Mouse (Mus musculus): ENCODE measurements around the gene Suds3. TPM values are rescaled to one million over a fixed set of nuclear protein-coding genes. Genes with fewer than 3 reads are reported as not detected.

Suds3 gene
- polyA plus RNA-seq, 1 experiment from 2014 or later, result 72.7 TPM

DNA sequence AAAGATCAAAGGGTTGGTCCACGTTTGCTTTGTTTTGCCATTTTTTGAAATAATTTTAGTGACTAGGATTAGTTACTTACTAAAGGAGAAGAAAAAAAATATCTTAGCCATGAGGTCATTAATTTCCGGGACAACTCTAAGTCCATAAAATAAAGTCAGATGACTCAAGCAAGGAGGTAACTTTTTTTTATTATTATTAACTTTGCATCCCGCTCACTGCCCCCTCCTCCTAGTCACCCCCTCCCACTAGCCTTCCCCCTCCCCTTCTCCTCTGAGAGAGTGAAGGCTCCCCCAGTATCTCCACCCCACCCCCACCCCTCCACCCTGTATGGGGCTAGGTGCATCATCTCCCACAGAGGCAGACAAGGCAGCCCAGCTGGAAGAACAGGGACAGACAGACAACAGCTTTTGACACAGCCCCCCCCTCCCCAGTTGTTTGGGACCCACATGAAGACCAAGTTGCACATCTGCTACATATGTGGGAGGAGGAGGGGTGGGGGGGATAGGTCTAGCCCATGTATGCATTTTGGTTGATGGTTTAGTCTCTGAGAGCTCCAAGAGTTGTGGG is 19.1 kb upstream of the Suds3 start:
- Histone ChIP-seq H3K4me2 (replicated peaks) (peak overlapping the region; percentile 42), H3K4me3 (replicated peaks) (no peak overlapping the region), H3K27ac (peak overlapping the region; percentile 79), H3K9ac (peak overlapping the region; percentile 23; the same call in 1 of the 2 replicates), H3K36me3 (no peaks in the 10 kb centered on the region), H3K27me3 (replicated peaks) (no peaks in the 10 kb centered on the region), H3K9me3 (no peaks in the 10 kb centered on the region), H3K4me1 (replicated peaks) (peaks cover 31% of the 10 kb centered on the region)
- no peak for ATAC-seq
- WGBS, result 29% methylated on average over 3 of the region's 3 CpGs

DNA sequence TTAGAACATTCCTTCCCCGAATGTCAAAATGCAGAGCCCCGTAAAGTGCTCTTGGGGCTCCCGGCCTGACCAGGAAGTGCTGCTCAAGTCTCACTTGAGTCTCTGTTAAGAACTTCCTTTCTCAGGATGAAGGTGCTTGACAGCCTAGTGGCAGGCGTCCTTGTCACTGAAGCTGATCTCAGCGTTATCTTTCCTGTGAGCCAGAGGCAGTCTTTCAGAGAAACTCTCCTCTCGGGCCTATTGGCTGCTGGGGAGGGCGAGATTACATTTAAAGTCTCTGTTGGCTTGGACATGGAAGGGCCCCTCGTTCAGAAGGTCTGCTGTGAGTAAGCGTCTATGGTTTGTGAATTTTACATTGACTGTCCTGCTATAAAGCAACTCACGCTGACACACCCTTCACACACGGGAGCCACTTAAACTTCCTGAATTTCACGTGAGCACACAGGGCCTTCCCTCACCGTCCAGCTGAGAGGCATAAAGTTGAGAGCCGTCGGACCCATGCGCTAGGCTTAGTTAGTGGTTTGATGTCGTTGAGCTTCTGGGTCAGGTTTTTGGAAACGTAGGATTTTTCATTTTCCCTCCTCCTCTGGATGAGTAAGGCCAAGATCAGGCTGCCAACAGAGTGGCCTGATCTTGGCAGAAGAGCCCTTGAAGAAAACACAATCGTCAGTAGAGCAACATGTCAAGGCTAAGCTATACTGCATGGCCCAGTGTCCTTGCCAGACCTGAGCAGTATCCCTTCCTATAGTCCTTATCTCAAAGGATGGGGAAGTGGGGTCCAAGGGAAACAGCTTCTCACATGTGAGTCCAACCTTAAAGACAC is 18.4 kb upstream of the Suds3 start:
- 49% methylated on average over 19 of the region's 19 CpGs for WGBS
- Histone ChIP-seq H3K9me3 (no peaks in the 10 kb centered on the region), H3K4me1 (replicated peaks) (peaks cover 29% of the 10 kb centered on the region), H3K36me3 (no peaks in the 10 kb centered on the region), H3K27ac (peak overlapping the region; percentile 79), H3K4me3 (replicated peaks) (peak overlapping the region; percentile 3), H3K27me3 (replicated peaks) (no peaks in the 10 kb centered on the region), H3K4me2 (replicated peaks) (peak overlapping the region; percentile 42), H3K9ac (no peak overlapping the region)
- peak; percentile 61 for ATAC-seq

DNA sequence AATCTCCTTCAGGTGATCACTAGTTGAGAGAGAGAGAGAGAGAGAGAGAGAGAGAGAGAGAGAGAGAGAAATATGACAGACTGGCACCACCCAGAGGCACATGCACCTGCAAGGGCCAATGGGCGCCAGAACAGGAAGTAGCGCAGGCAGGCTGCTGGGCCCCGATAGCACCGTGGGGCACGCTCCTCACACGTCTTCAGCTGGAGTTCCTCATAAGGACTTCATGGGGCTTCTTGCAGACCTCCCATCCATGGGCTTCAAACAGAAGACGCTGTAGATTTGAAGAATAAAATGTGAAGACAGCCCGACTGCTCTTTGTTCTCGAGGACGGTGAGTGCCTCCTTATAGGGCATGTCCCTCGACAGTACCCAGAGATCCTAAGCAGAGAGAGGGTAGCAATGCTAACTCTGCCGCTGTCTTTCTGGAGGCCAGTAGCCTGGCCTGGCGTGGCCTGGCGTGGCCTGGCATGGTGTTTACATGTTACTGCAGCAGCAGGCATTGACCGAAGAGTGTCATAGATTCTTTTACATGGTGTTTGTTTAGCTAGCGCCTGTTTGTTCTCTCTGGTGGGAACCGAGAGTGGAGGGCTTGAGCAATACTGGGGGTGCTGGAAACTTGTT is 17.6 kb upstream of the Suds3 start:
- WGBS, result 62% methylated on average over 17 of the region's 17 CpGs
- H3K4me2 ChIP-seq (replicated peaks), result peak overlapping the region; percentile 42
- H3K27ac ChIP-seq, result peak overlapping the region; percentile 79
- H3K4me3 ChIP-seq (replicated peaks), result peak overlapping the region; percentile 3
- H3K27me3 ChIP-seq (replicated peaks), result no peaks in the 10 kb centered on the region
- ATAC-seq, result peak; percentile 62
- no peaks in the 10 kb centered on the region for H3K36me3 ChIP-seq
- no peak overlapping the region for H3K9ac ChIP-seq
- no peaks in the 10 kb centered on the region for H3K9me3 ChIP-seq
- peaks cover 24% of the 10 kb centered on the region for H3K4me1 ChIP-seq (replicated peaks)

DNA sequence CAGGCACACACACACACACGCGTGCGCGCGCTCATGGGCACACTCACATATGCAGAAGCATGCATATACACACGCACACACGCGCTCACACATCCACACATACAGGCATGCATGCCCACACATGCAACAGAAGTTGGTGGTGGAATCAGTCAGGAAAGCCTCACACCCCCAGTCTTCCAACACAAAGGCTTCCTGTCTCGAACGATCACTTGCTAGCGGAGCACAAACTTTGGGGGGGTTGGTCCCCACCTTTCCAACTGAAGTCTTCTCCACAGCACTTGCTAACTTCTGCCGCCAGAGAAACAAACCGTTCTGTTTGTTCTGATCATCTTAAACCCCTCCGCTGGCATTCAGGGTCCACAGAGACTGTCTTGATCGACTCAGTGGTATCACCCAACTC is 14.8 kb upstream of the Suds3 start:
- Histone ChIP-seq H3K4me3 (replicated peaks) (no peak overlapping the region), H3K9me3 (no peaks in the 10 kb centered on the region), H3K27ac (no peak overlapping the region), H3K36me3 (no peaks in the 10 kb centered on the region), H3K4me2 (replicated peaks) (no peak overlapping the region), H3K9ac (no peak overlapping the region), H3K27me3 (replicated peaks) (no peaks in the 10 kb centered on the region), H3K4me1 (replicated peaks) (peaks cover 13% of the 10 kb centered on the region)
- no peak for ATAC-seq
- WGBS, result 90% methylated on average over 15 of the region's 15 CpGs

DNA sequence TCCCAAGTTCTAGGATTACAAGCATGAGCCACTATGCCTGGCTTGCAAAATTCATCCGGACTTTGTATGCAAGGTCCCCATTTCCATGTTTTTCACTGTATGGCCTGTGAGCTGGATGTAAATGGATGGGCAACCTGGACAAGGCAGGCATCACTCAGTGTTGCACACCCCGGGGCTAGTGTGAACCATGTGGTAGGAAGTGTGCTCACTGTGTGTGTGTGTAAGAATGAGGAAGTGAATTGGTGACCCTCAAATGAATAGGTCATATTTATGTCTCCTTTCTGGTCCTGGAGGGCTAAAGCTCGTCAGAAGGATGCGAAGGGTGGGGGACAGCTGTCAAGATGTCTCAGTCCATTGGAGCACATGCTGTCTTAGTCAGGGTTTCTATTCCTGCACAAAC is 11.1 kb upstream of the Suds3 start:
- no peak for ATAC-seq
- no peak overlapping the region for H3K27ac ChIP-seq
- no peak overlapping the region for H3K4me2 ChIP-seq (replicated peaks)
- WGBS, result 83% methylated on average over 4 of the region's 4 CpGs
- no peak overlapping the region for H3K9ac ChIP-seq
- no peaks in the 10 kb centered on the region for H3K9me3 ChIP-seq
- no peaks in the 10 kb centered on the region for H3K27me3 ChIP-seq (replicated peaks)
- no peaks in the 10 kb centered on the region for H3K36me3 ChIP-seq
- H3K4me3 ChIP-seq (replicated peaks), result no peak overlapping the region
- peaks cover 6% of the 10 kb centered on the region for H3K4me1 ChIP-seq (replicated peaks)

DNA sequence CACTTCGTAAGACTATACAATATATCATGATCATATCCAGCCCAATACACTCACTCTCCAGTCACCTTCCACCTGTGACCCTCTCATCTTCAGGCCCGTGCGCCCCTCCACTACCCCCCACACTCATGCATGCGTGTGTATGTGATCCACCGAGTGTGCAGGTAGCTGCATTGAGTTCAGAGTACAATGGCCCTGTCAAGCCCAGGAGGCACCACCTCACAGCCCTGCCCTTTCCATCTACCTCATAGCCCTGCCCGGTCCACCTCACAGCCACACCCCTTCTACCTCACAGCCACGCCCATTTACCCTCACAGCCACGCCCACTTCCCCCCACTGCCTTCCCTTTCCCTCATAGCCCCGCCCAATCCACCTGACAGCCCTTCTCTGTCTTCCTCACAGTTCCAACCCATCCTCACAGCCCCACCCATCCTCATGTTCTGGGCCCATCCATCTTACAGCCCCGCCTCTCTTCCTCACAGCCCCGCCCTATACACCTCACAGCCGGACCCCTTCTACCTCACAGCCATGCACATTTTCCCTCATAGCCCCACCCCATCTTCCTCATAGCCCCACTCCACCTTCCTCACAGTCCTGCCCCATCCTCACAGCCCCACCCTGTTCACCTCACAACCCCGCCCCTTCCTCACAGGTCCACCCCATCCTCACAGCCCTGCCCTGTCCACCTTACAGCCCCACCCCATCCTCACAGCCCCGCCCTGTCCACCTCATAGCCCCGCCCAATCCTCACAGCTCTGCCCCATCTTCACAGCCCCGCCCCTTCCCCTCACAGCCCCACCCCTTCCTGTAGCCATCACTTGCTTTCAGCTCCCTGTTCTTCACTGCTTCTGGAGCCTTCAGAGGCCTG is 9.8 kb upstream of the Suds3 start:
- H3K4me1 ChIP-seq (replicated peaks), result peaks cover 15% of the 10 kb centered on the region
- no peak overlapping the region for H3K9ac ChIP-seq
- H3K4me3 ChIP-seq (replicated peaks), result no peak overlapping the region
- H3K27ac ChIP-seq, result no peak overlapping the region
- H3K36me3 ChIP-seq, result no peaks in the 10 kb centered on the region
- H3K27me3 ChIP-seq (replicated peaks), result no peaks in the 10 kb centered on the region
- peak; percentile 27 for ATAC-seq
- 82% methylated on average over 16 of the region's 16 CpGs for WGBS
- H3K4me2 ChIP-seq (replicated peaks), result no peak overlapping the region
- no peaks in the 10 kb centered on the region for H3K9me3 ChIP-seq

DNA sequence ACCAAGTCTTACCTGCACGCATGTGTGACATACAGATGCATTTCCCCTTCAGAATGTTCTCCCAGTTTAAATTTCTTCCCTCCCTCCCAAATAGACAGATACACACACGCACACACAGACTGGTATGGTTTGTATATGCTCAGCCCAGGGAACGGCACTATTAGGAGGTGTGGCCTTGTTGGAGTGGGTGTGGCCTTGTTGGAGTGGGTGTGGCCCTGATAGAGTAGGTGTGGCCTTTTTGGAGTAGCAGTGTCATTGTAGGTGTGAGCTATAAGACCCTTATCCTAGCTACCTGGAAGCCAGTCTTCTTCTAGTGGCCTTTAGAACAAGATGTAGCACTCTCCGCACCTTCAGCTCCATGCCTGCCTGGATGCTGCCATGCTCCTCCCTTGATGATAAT is 7.9 kb upstream of the Suds3 start:
- no peak overlapping the region for H3K9ac ChIP-seq
- no peaks in the 10 kb centered on the region for H3K27me3 ChIP-seq (replicated peaks)
- 0 out of 2 replicates have a peak overlapping the region, but pooled peaks have one; percentile 15 for H3K27ac ChIP-seq
- H3K4me3 ChIP-seq (replicated peaks), result no peak overlapping the region
- no peak overlapping the region for H3K4me2 ChIP-seq (replicated peaks)
- peaks cover 15% of the 10 kb centered on the region for H3K4me1 ChIP-seq (replicated peaks)
- ATAC-seq, result no peak
- H3K36me3 ChIP-seq, result no peaks in the 10 kb centered on the region
- WGBS, result 85% methylated on average over 4 of the region's 4 CpGs
- no peaks in the 10 kb centered on the region for H3K9me3 ChIP-seq

DNA sequence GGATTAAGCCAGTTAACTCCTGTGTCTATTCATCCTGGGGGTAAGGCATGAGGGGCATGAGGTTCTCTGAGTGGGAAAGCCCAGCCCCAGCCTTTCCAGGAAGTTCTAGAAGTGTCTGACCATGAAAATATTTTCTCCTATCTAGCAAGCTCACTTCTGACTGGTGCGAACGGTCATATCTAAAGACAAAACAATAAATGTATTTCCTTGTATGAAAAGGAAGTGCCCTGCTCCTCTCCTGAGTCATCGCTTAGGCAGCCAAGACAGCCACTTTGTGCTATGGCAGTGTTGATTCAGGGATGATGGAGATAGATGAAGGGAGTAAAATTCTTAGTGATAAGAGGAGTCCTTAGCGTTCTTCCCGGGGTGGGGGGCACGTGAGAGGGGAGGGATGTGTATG is 7.2 kb upstream of the Suds3 start:
- peak; percentile 8; the same call in 1 of the 2 replicates for ATAC-seq
- no peaks in the 10 kb centered on the region for H3K9me3 ChIP-seq
- H3K9ac ChIP-seq, result no peak overlapping the region
- H3K4me3 ChIP-seq (replicated peaks), result no peak overlapping the region
- H3K4me1 ChIP-seq (replicated peaks), result peaks cover 15% of the 10 kb centered on the region
- H3K36me3 ChIP-seq, result no peaks in the 10 kb centered on the region
- no peaks in the 10 kb centered on the region for H3K27me3 ChIP-seq (replicated peaks)
- 48% methylated on average over 6 of the region's 6 CpGs for WGBS
- H3K4me2 ChIP-seq (replicated peaks), result no peak overlapping the region
- H3K27ac ChIP-seq, result peak overlapping the region; percentile 64

DNA sequence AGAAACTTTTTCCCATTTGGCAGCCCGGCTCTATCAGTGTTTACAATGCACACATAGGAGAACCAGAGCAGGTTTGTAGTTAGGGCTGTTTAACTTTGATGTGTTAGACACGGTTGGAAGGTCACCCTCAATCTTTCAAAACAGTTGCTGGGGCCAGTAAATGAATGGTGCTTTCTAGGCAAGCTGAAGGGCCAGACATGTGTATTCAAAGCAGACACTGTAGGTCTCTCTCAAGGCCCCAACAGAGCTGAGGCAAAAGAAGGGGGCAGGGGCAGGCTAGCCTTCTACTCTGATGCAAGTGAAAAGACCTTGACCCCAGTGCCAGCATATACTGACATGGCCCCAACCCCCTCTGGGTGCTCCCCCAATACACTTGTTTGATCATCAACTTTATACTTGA is 5.7 kb upstream of the Suds3 start:
- Histone ChIP-seq H3K4me1 (replicated peaks) (peaks cover 15% of the 10 kb centered on the region), H3K9me3 (no peaks in the 10 kb centered on the region), H3K36me3 (no peaks in the 10 kb centered on the region), H3K4me3 (replicated peaks) (no peak overlapping the region), H3K9ac (no peak overlapping the region), H3K27ac (no peak overlapping the region), H3K4me2 (replicated peaks) (peak overlapping the region; percentile 87), H3K27me3 (replicated peaks) (no peaks in the 10 kb centered on the region)
- 8% methylated on average over 2 of the region's 2 CpGs for WGBS
- no peak for ATAC-seq

DNA sequence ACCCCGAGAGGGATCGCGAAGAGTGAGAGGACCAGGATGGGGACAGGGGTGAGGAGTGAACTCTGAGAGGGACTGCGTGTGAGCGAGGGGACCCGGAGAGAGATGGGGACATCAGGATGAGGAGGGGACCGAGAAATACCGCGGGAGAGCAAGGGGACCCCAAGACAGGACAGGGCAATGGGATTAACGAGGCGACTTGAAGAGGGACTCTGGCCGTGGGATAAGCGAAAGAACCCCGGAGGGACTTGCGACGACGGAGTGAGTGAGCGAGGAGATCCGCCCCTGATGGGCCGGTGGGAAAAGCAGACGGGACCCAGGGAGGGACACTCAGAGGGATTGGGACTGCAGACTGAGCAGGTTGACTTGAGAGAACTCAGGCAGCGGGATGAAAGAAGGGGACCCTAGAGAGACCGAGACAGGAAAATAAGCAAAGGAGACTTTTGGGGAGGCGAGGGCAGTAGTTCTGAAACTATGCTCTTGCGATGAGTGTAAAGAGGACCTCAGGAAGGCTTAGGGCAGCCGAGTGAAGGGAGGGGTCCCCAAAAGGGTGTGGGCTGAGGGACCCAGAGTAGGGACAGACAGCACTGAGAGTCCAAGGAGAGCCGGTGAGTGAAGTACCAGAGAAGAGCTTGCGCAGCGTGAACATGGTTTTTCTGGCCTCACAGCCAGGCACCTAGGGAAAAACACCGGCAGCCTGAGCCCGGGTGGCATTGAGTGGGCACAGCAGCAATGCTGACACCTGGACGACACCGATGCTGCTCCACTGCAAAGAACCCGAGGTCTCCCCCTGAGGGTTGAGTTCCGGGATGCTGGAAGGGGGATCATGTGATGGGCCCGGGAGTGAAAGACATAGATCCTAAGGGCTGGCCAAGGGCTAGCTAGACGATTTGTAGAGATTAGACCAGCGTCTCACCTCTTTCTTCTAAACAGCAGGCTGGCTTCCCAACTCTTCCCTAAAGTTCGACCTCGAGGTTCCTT is 4.9 kb upstream of the Suds3 start:
- Histone ChIP-seq H3K4me2 (replicated peaks) (peak overlapping the region; percentile 87), H3K4me3 (replicated peaks) (peak overlapping the region; percentile 83), H3K4me1 (replicated peaks) (peaks cover 15% of the 10 kb centered on the region), H3K9ac (peak overlapping the region; percentile 67), H3K36me3 (no peaks in the 10 kb centered on the region), H3K27ac (peak overlapping the region; percentile 54), H3K9me3 (no peaks in the 10 kb centered on the region), H3K27me3 (replicated peaks) (no peaks in the 10 kb centered on the region)
- 1% methylated on average over 40 of the region's 40 CpGs for WGBS
- no peak for ATAC-seq

DNA sequence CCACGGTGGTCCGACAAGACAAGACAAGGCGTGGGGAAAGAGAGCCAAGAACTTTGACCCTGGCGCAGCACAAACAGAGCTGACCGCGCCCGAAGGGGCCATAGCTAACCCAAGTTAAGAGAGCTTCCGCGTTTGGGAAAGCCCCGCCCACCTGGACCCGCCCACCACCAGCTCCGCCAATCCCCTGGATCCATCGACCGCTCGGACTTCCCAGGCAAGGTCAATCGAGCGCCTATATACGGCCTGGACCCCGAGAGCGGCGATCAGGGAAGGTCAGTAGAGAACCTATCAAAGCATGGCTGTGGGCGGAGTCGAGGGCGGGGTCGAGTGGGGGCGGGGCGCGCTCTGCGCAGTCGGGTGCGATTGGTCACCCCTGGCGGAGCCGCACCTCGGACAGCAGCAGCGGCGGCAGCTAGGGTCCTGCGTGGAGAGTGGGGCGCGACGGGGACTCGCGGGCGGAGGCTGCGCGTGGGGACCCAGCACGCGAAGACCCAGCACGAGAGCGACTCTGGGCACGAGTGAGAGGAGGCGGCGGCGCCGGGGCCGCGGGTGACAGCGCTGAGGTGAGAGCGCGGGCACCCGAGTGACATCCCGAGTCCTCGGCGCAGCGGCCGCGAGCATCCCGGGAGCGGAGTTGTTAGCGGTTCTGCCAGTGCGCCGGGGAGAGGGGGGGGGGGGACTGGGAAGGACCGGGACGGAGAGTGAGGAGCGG is 4.0 kb upstream of the Suds3 start, which contains the start of gene Taok3:
TSS of gene Taok3 (plus strand) at position 353 of the 712 bp plus-strand sequence.
- H3K4me1 ChIP-seq (replicated peaks), result peaks cover 15% of the 10 kb centered on the region
- H3K9me3 ChIP-seq, result no peaks in the 10 kb centered on the region
- no peaks in the 10 kb centered on the region for H3K36me3 ChIP-seq
- peak within 1 kb of the TSS; percentile 67 for H3K9ac ChIP-seq
- WGBS, result under 1% methylated on average over 74 of the region's 74 CpGs
- ATAC-seq, result peak; percentile 89
- H3K4me2 ChIP-seq (replicated peaks), result peak within 1 kb of the TSS; percentile 87
- H3K27me3 ChIP-seq (replicated peaks), result no peaks in the 10 kb centered on the region
- peak within 1 kb of the TSS; percentile 86 for H3K27ac ChIP-seq
- H3K4me3 ChIP-seq (replicated peaks), result peak within 1 kb of the TSS; percentile 83
